Mouse (Mus musculus) heart, adult 18-20 months (tissue): Measurements from ENCODE around the gene Krit1. TPM values are rescaled to one million over a fixed set of nuclear protein-coding genes. Genes with fewer than 3 reads are reported as not detected.
"Not testable (repeated sequence)": the region's sequence is repeated elsewhere in the genome, so short reads cannot be mapped to it uniquely, and the experiment has no call there.

ENCODE experiments used
- DNase-seq, 2 experiments: peaks; one replicate each; pipeline ENCODE4 v3.0.0; 2021 to 2022; ENCODE audit warnings: mixed read lengths in 1 of 2
- total RNA-seq, 2 experiments: library from RNA; stranded (reverse); gene quantifications; 2 replicates each; pipeline ENCODE4 v1.2.3; 2021

The Krit1 gene
- total RNA-seq, 2 experiments from 2014 or later = 25.0 to 31.7 TPM

GRCm38 (mm10) chr5:3886862-3887261, 83.9 kb downstream of the Krit1 start:
- DNase-seq = not testable (repeated sequence)

GRCm38 (mm10) chr5:3889201-3889600, 86.2 kb downstream of the Krit1 start:
- no peak for DNase-seq

- peak; percentile 38 to 52 for DNase-seq
Observed at GRCm38 (mm10) chr5:3893459-3894293, 90.7 kb downstream of the Krit1 start, which contains the start of gene Mterf1a. Mterf1a (minus strand) TSS chr5:3893933.

- not testable (repeated sequence) for DNase-seq
Observed at GRCm38 (mm10) chr5:3894294-3894619, 91.3 kb downstream of the Krit1 start.

Other genes starting within 250 kb of the Krit1 start
- 1 to 10 TPM in 1 of 2 experiments, under 1 TPM in 1; 0.74 to 2.2 TPM for gene 1700109H08Rik, start 231.6 kb upstream of the Krit1 start, total RNA-seq
- gene Pex1, start 207.1 kb upstream of the Krit1 start, total RNA-seq = 10 to 100 TPM in 1 of 2 experiments, 1 to 10 TPM in 1; 6.2 to 10.9 TPM
- gene Rbm48, start 206.6 kb upstream of the Krit1 start, total RNA-seq = 1 to 10 TPM; 3.8 to 4.1 TPM
- gene Tmbim7, start 152.0 kb upstream of the Krit1 start, total RNA-seq = not detected
- gene Gatad1, start 146.0 kb upstream of the Krit1 start, total RNA-seq = 10 to 100 TPM; 90.0 to 90.6 TPM
- 10 to 100 TPM; 22.6 to 27.3 TPM for gene Ankib1, start 259 bp upstream of the Krit1 start, total RNA-seq
- gene Lrrd1, start 42.0 kb downstream of the Krit1 start, total RNA-seq = not detected
- 1 to 10 TPM; 3.1 to 4.7 TPM for gene Mterf1a, start 90.7 kb downstream of the Krit1 start, total RNA-seq
- gene Akap9, start 124.9 kb downstream of the Krit1 start, total RNA-seq = 10 to 100 TPM; 43.3 to 47.3 TPM